Mouse (Mus musculus) granulocyte monocyte progenitor cell, adult 5-6 weeks (primary cell): ENCODE data around the gene Map4. TPM values are rescaled to one million over a fixed set of nuclear protein-coding genes. Genes with fewer than 3 reads are reported as not detected.
"Not testable (repeated sequence)": the region's sequence is repeated elsewhere in the genome, so short reads cannot be mapped to it uniquely, and the experiment has no call there.

ENCODE experiments used
- ATAC-seq: replicated peaks from 2 replicates; pipeline ENCODE4 v1.8.0; 2016; ENCODE audit warnings: mild to moderate bottlenecking, moderate TSS enrichment, inconsistent platforms; ENCODE audit not compliant: poor library complexity, severe bottlenecking
- total RNA-seq, 2 experiments: library from RNA; stranded (forward) in 1 of 2; stranded (reverse) in 1 of 2; fragments of 200-712, 200-1000 nt in 1 of 2; fragments of >200 nt in 1 of 2; fragmentation: Nextera tagmentation in 1 of 2; gene quantifications; 2 replicates each; pipeline ENCODE4 v1.2.3; 2014 to 2017

Gene Map4
- total RNA-seq, 2 experiments from 2014 or later, result 22.3 to 33.3 TPM

GRCm38 (mm10) chr9:110053305-110054079 lies 122.2 kb downstream of the Map4 start:
- no peak for ATAC-seq

- no peak for ATAC-seq
Observed at GRCm38 (mm10) chr9:110054080-110054421, 122.8 kb downstream of the Map4 start.

- ATAC-seq, result no peak
Observed at GRCm38 (mm10) chr9:110054781-110055180, 123.5 kb downstream of the Map4 start.

GRCm38 (mm10) chr9:110057200-110057599 lies 125.9 kb downstream of the Map4 start:
- ATAC-seq, result no peak

- no peak for ATAC-seq
Observed at GRCm38 (mm10) chr9:110060761-110061160, 129.5 kb downstream of the Map4 start.

- no peak for ATAC-seq
Observed at GRCm38 (mm10) chr9:110062405-110062804, 131.1 kb downstream of the Map4 start.

GRCm38 (mm10) chr9:110062861-110063260 lies 131.6 kb downstream of the Map4 start:
- ATAC-seq, result no peak

GRCm38 (mm10) chr9:110064641-110065040 lies 133.4 kb downstream of the Map4 start:
- no peak for ATAC-seq

- ATAC-seq, result no peak
Observed at GRCm38 (mm10) chr9:110068745-110069144, 137.5 kb downstream of the Map4 start.

GRCm38 (mm10) chr9:110070358-110070757 lies 139.1 kb downstream of the Map4 start:
- no peak for ATAC-seq

GRCm38 (mm10) chr9:110071011-110071410 lies 139.8 kb downstream of the Map4 start:
- ATAC-seq, result peak; percentile 56

- peak; percentile 76 for ATAC-seq
Observed at GRCm38 (mm10) chr9:110071843-110072242, 140.6 kb downstream of the Map4 start.

GRCm38 (mm10) chr9:110076468-110076867 lies 145.2 kb downstream of the Map4 start:
- not testable (repeated sequence) for ATAC-seq

- ATAC-seq, result no peak
Observed at GRCm38 (mm10) chr9:110081066-110081465, 149.8 kb downstream of the Map4 start.

- no peak for ATAC-seq
Observed at GRCm38 (mm10) chr9:110084201-110084964, 153.1 kb downstream of the Map4 start.

- no peak for ATAC-seq
Observed at GRCm38 (mm10) chr9:110085693-110086092, 154.4 kb downstream of the Map4 start.

GRCm38 (mm10) chr9:110093303-110093702 lies 162.0 kb downstream of the Map4 start:
- ATAC-seq, result no peak

- no peak for ATAC-seq
Observed at GRCm38 (mm10) chr9:110094761-110095160, 163.5 kb downstream of the Map4 start.

- no peak for ATAC-seq
Observed at GRCm38 (mm10) chr9:110097791-110098190, 166.5 kb downstream of the Map4 start.

GRCm38 (mm10) chr9:110100627-110101600 lies 169.7 kb downstream of the Map4 start:
- peak; percentile 100 for ATAC-seq
